Mouse (Mus musculus): ENCODE measurements at regions not wholly inside any gene's neighbourhood (a gene's known extent, or its start where the extent isn't known, plus 50 kb on each side); places are given as distances from the start of the nearest gene placed in this dataset.

DNA sequence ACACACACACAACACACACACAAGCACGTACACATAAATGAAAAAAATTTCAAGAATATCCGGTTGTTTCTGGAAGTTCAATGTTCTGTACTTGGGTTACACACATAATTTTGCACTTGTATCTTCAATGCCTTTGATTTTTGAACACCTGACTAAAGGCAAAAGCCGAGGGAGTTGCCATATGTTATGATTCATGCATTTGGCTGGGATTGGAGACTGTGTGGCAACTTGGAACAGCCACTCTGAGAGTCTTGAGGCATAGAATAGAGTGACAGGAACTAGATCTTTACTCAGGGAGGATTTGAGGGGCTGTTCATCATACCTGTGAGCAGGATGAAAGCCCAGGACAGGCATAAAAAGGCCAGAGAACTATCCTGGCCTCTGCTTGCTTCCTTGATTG, 112.5 kb upstream of the Hmgn3 start:
- ATAC-seq (replicated peaks; ENCODE audit: low FRiP score, low read depth) (no peak), DNase-seq (ENCODE audit: low spot score) (no peak)
- Histone ChIP-seq H3K36me3 (ENCODE audit: insufficient read depth, low read length) (no peaks in the 10 kb centered on the region), H3K4me2 (ENCODE audit: low read length) (no peak overlapping the region), H3K9ac (ENCODE audit: low read depth, low read length) (no peak overlapping the region), H3K9me3 (replicated peaks; ENCODE audit: low read length) (no peaks in the 10 kb centered on the region), H3K4me3 (replicated peaks; ENCODE audit: low read depth, low read length) (no peak overlapping the region), H3K27ac (no peak overlapping the region), H3K4me1 (replicated peaks; ENCODE audit: insufficient read depth, low read length) (no peaks in the 10 kb centered on the region), H3K27me3 (ENCODE audit: insufficient read depth, low read length) (no peaks in the 10 kb centered on the region)
- no peak for TF ChIP-seq CTCF (IDR thresholded peaks at IDR 0.05; ENCODE audit: low read depth)
- WGBS, result 81% methylated on average over 3 of the region's 3 CpGs

DNA sequence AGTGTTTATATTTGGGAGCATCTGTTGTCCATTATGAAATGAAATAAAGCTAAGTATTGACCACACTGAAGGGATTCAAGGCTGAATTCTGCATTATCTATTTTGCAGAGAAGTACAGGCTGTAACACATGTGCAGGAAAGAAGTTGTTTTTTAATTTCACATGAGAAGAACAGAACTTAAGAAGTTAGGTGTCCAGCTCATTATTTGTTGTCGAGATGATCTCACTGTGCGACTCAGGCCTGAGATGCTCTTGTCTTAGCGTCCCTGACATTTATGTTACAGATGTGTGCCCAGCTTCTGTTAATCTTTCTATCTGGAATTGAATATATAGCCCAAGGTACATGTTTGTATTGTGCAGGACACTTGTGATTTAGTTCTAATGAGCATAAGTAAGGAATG, 112.0 kb upstream of the Hmgn3 start:
- TF ChIP-seq CTCF (IDR thresholded peaks at IDR 0.05; ENCODE audit: low read depth), result no peak
- Histone ChIP-seq H3K4me1 (replicated peaks; ENCODE audit: insufficient read depth, low read length) (no peaks in the 10 kb centered on the region), H3K9ac (ENCODE audit: low read depth, low read length) (no peak overlapping the region), H3K36me3 (ENCODE audit: insufficient read depth, low read length) (no peaks in the 10 kb centered on the region), H3K4me3 (replicated peaks; ENCODE audit: low read depth, low read length) (no peak overlapping the region), H3K27me3 (ENCODE audit: insufficient read depth, low read length) (no peaks in the 10 kb centered on the region), H3K9me3 (replicated peaks; ENCODE audit: low read length) (no peaks in the 10 kb centered on the region), H3K27ac (no peak overlapping the region), H3K4me2 (ENCODE audit: low read length) (no peak overlapping the region)
- WGBS, result 85% methylated on average over 3 of the region's 3 CpGs
- DNase-seq (ENCODE audit: low spot score) (no peak), ATAC-seq (replicated peaks; ENCODE audit: low FRiP score, low read depth) (no peak)

DNA sequence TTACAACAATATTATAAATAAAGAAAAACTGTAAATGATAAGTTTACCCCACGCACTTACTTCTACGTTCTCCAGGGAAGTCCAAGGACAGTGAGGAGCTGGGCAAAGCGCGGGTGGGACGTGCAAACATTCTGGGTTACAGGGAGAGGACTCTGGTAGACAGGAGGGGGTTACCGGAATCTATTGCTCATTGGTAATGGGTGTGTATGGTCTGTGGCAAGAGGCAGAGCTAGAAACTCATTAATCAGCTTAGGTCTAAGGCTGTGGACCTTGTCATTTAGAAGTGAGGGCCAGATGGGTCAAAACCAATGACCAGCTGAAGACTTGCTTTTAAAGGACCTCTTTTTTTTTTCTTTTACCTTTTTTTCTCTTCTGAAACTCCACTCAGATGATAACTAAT, 107.9 kb upstream of the Hmgn3 start:
- 88% methylated on average over 6 of the region's 6 CpGs for WGBS
- Histone ChIP-seq H3K36me3 (ENCODE audit: insufficient read depth, low read length) (no peaks in the 10 kb centered on the region), H3K4me1 (replicated peaks; ENCODE audit: insufficient read depth, low read length) (no peaks in the 10 kb centered on the region), H3K27ac (no peak overlapping the region), H3K9ac (ENCODE audit: low read depth, low read length) (no peak overlapping the region), H3K4me3 (replicated peaks; ENCODE audit: low read depth, low read length) (no peak overlapping the region), H3K27me3 (ENCODE audit: insufficient read depth, low read length) (no peaks in the 10 kb centered on the region), H3K4me2 (ENCODE audit: low read length) (no peak overlapping the region), H3K9me3 (replicated peaks; ENCODE audit: low read length) (no peaks in the 10 kb centered on the region)
- no peak for TF ChIP-seq CTCF (IDR thresholded peaks at IDR 0.05; ENCODE audit: low read depth)
- ATAC-seq (replicated peaks; ENCODE audit: low FRiP score, low read depth) (no peak), DNase-seq (ENCODE audit: low spot score) (no peak)

- Histone ChIP-seq H3K4me2 (ENCODE audit: low read length) (no peak overlapping the region), H3K9ac (ENCODE audit: low read depth, low read length) (no peak overlapping the region), H3K27ac (no peak overlapping the region), H3K4me1 (replicated peaks; ENCODE audit: insufficient read depth, low read length) (no peaks in the 10 kb centered on the region), H3K36me3 (ENCODE audit: insufficient read depth, low read length) (no peaks in the 10 kb centered on the region), H3K27me3 (ENCODE audit: insufficient read depth, low read length) (no peaks in the 10 kb centered on the region), H3K4me3 (replicated peaks; ENCODE audit: low read depth, low read length) (no peak overlapping the region), H3K9me3 (replicated peaks; ENCODE audit: low read length) (no peaks in the 10 kb centered on the region)
- ATAC-seq (replicated peaks; ENCODE audit: low FRiP score, low read depth), result no peak
- no peak for DNase-seq (ENCODE audit: low spot score)
- no peak for TF ChIP-seq CTCF (IDR thresholded peaks at IDR 0.05; ENCODE audit: low read depth)
- 72% methylated on average over 11 of the region's 11 CpGs for WGBS
Observed at GRCm38 (mm10) chr9:83253789-83254188, 107.3 kb upstream of the Hmgn3 start.

DNA sequence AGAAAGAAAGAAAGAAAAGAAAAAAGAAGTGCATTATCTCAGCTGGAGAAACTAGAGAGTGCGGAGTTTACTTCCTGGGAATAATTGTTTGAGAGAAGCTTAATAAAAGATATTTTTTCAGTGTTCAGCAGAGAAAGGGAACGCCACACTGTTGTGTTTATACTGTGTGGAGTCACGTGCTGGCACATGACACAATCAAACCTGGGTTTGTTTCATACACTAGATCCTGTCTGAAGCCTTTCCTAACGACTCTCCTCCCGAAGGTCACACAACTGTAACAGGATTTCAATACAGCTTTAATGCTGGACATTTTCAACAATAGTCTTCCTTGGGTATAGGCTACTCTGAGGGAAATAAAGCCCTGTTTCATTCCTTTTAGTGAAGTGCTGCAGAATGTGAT, 105.3 kb upstream of the Hmgn3 start:
- Histone ChIP-seq H3K4me3 (replicated peaks; ENCODE audit: low read depth, low read length) (no peak overlapping the region), H3K4me1 (replicated peaks; ENCODE audit: insufficient read depth, low read length) (no peaks in the 10 kb centered on the region), H3K27me3 (ENCODE audit: insufficient read depth, low read length) (no peaks in the 10 kb centered on the region), H3K9ac (ENCODE audit: low read depth, low read length) (no peak overlapping the region), H3K36me3 (ENCODE audit: insufficient read depth, low read length) (no peaks in the 10 kb centered on the region), H3K27ac (no peak overlapping the region), H3K4me2 (ENCODE audit: low read length) (no peak overlapping the region), H3K9me3 (replicated peaks; ENCODE audit: low read length) (no peaks in the 10 kb centered on the region)
- ATAC-seq (replicated peaks; ENCODE audit: low FRiP score, low read depth), result no peak
- WGBS, result 57% methylated on average over 5 of the region's 5 CpGs
- TF ChIP-seq CTCF (IDR thresholded peaks at IDR 0.05; ENCODE audit: low read depth), result no peak
- no peak for DNase-seq (ENCODE audit: low spot score)

- no peak for DNase-seq (ENCODE audit: low spot score)
- H3K9me3 ChIP-seq (replicated peaks; ENCODE audit: low read length), result no peaks in the 10 kb centered on the region
Observed at GRCm38 (mm10) chr9:83249871-83250270, 103.4 kb upstream of the Hmgn3 start.

DNA sequence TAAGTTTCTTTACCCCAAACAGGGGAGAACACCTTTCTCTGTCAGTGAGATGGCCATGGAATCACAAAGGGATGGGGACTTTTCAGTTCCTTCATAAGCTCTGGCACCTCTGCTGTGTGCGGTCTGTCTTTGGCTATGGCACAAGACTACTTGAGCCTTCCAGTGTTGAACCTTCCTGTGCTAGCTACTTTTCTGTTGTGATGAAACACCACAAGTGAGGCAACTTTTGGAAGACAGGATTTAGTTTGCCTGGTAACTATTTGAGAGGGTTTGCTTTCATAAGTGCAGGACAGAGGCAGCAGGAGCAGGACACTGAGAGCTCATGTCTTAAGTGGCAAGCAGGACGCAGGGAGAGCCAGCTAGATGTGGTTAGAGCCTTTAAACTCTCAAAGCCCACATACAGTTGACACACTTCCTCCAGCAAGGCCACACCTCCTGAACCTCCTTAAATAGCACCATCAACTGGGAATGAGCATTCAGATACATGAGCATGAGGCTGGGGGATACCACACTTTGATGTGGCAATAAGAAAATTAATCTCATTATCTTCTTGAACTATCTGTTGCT, 101.8 kb upstream of the Hmgn3 start:
- Histone ChIP-seq H3K9ac (ENCODE audit: low read depth, low read length) (no peak overlapping the region), H3K9me3 (replicated peaks; ENCODE audit: low read length) (no peaks in the 10 kb centered on the region), H3K27ac (no peak overlapping the region), H3K36me3 (ENCODE audit: insufficient read depth, low read length) (no peaks in the 10 kb centered on the region), H3K27me3 (ENCODE audit: insufficient read depth, low read length) (no peaks in the 10 kb centered on the region), H3K4me3 (replicated peaks; ENCODE audit: low read depth, low read length) (no peak overlapping the region), H3K4me1 (replicated peaks; ENCODE audit: insufficient read depth, low read length) (no peaks in the 10 kb centered on the region), H3K4me2 (ENCODE audit: low read length) (no peak overlapping the region)
- WGBS, result 88% methylated on average over 2 of the region's 2 CpGs
- DNase-seq (ENCODE audit: low spot score), result no peak
- TF ChIP-seq CTCF (IDR thresholded peaks at IDR 0.05; ENCODE audit: low read depth), result no peak
- no peak for ATAC-seq (replicated peaks; ENCODE audit: low FRiP score, low read depth)

More at GRCm38 (mm10) chr9:83249871-83250270, 103.4 kb upstream of the Hmgn3 start:
- Histone ChIP-seq H3K4me2 (ENCODE audit: low read length) (no peak overlapping the region), H3K4me3 (replicated peaks; ENCODE audit: low read depth, low read length) (no peak overlapping the region), H3K27ac (no peak overlapping the region), H3K9ac (ENCODE audit: low read depth, low read length) (no peak overlapping the region), H3K27me3 (ENCODE audit: insufficient read depth, low read length) (no peaks in the 10 kb centered on the region), H3K36me3 (ENCODE audit: insufficient read depth, low read length) (no peaks in the 10 kb centered on the region), H3K4me1 (replicated peaks; ENCODE audit: insufficient read depth, low read length) (no peaks in the 10 kb centered on the region)
- WGBS, result 93% methylated on average over 5 of the region's 5 CpGs
- no peak for TF ChIP-seq CTCF (IDR thresholded peaks at IDR 0.05; ENCODE audit: low read depth)
- no peak for ATAC-seq (replicated peaks; ENCODE audit: low FRiP score, low read depth)
